Mouse (Mus musculus): ENCODE measurements at regions not wholly inside any gene's neighbourhood (a gene's known extent, or its start where the extent isn't known, plus 50 kb on each side); places are given as distances from the start of the nearest gene placed in this dataset.

GRCm38 (mm10) chr2:30525295-30525694, 51.3 kb upstream of the Ier5l start:
- Histone ChIP-seq H3K27me3 (replicated peaks; ENCODE audit: control insufficient read depth, insufficient read depth, low read length) (no peaks in the 10 kb centered on the region), H3K9me3 (ENCODE audit: control insufficient read depth, low read length) (no peaks in the 10 kb centered on the region), H3K9ac (ENCODE audit: low read depth, low read length) (no peak overlapping the region), H3K36me3 (ENCODE audit: control insufficient read depth, insufficient read depth, low read length) (no peaks in the 10 kb centered on the region), H3K4me1 (ENCODE audit: control insufficient read depth, insufficient read depth, low read depth, low read length) (no peaks in the 10 kb centered on the region), H3K4me3 (ENCODE audit: low read length) (no peak overlapping the region), H3K27ac (ENCODE audit: low read depth, low read length) (no peak overlapping the region), H3K4me2 (ENCODE audit: low read length) (no peak overlapping the region)
- no peak for ATAC-seq
- 41% methylated on average over 9 of the region's 9 CpGs for WGBS

GRCm38 (mm10) chr2:30525831-30526230, 51.8 kb upstream of the Ier5l start:
- Histone ChIP-seq H3K27ac (ENCODE audit: low read depth, low read length) (no peak overlapping the region), H3K4me2 (ENCODE audit: low read length) (no peak overlapping the region), H3K4me1 (ENCODE audit: control insufficient read depth, insufficient read depth, low read depth, low read length) (no peaks in the 10 kb centered on the region), H3K27me3 (replicated peaks; ENCODE audit: control insufficient read depth, insufficient read depth, low read length) (no peaks in the 10 kb centered on the region), H3K9me3 (ENCODE audit: control insufficient read depth, low read length) (no peaks in the 10 kb centered on the region), H3K36me3 (ENCODE audit: control insufficient read depth, insufficient read depth, low read length) (no peaks in the 10 kb centered on the region), H3K9ac (ENCODE audit: low read depth, low read length) (no peak overlapping the region), H3K4me3 (ENCODE audit: low read length) (no peak overlapping the region)
- WGBS = 64% methylated on average over 3 of the region's 3 CpGs
- ATAC-seq = no peak

DNA sequence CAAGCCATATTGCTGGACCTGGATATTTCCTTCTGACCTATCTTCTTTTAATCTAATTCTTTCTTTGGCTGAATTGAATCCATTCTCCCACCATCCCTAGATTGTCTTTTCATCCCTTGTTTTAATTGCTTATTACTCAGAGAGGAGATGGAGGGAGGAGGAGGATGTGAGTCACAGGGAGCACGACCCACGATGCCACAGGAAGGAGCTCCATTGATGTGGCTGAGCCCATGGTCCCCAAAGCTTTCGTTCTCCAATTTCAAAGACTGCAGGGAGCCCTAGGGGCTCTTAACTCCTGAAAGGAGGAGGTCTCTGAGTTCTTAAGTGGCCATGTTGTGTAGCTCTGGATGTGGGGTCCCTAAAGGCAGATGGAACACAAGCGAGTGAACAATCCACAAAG, 53.5 kb upstream of the Ier5l start:
- Histone ChIP-seq H3K9ac (ENCODE audit: low read depth, low read length) (no peak overlapping the region), H3K4me1 (ENCODE audit: control insufficient read depth, insufficient read depth, low read depth, low read length) (no peaks in the 10 kb centered on the region), H3K27me3 (replicated peaks; ENCODE audit: control insufficient read depth, insufficient read depth, low read length) (no peaks in the 10 kb centered on the region), H3K4me3 (ENCODE audit: low read length) (no peak overlapping the region), H3K4me2 (ENCODE audit: low read length) (no peak overlapping the region), H3K27ac (ENCODE audit: low read depth, low read length) (no peak overlapping the region), H3K9me3 (ENCODE audit: control insufficient read depth, low read length) (no peaks in the 10 kb centered on the region), H3K36me3 (ENCODE audit: control insufficient read depth, insufficient read depth, low read length) (no peaks in the 10 kb centered on the region)
- ATAC-seq = no peak
- 61% methylated on average over 4 of the region's 4 CpGs for WGBS

- no peak overlapping the region for H3K4me3 ChIP-seq (ENCODE audit: low read length)
- no peak for ATAC-seq
Observed at GRCm38 (mm10) chr2:30532948-30533347, 58.9 kb upstream of the Ier5l start.

GRCm38 (mm10) chr2:30533367-30533766, 59.3 kb upstream of the Ier5l start:
- H3K9ac ChIP-seq (ENCODE audit: low read depth, low read length) = no peak overlapping the region
- H3K4me2 ChIP-seq (ENCODE audit: low read length) = no peak overlapping the region
- H3K4me1 ChIP-seq (ENCODE audit: control insufficient read depth, insufficient read depth, low read depth, low read length) = no peaks in the 10 kb centered on the region
- no peaks in the 10 kb centered on the region for H3K36me3 ChIP-seq (ENCODE audit: control insufficient read depth, insufficient read depth, low read length)
- H3K27me3 ChIP-seq (replicated peaks; ENCODE audit: control insufficient read depth, insufficient read depth, low read length) = no peaks in the 10 kb centered on the region
- no peak overlapping the region for H3K4me3 ChIP-seq (ENCODE audit: low read length)
- no peak for ATAC-seq
- WGBS = 99% methylated on average over 6 of the region's 6 CpGs
- H3K9me3 ChIP-seq (ENCODE audit: control insufficient read depth, low read length) = no peaks in the 10 kb centered on the region
- H3K27ac ChIP-seq (ENCODE audit: low read depth, low read length) = no peak overlapping the region

More at GRCm38 (mm10) chr2:30532948-30533347, 58.9 kb upstream of the Ier5l start:
- Histone ChIP-seq H3K4me1 (ENCODE audit: control insufficient read depth, insufficient read depth, low read depth, low read length) (no peaks in the 10 kb centered on the region), H3K27ac (ENCODE audit: low read depth, low read length) (no peak overlapping the region), H3K4me2 (ENCODE audit: low read length) (no peak overlapping the region), H3K9me3 (ENCODE audit: control insufficient read depth, low read length) (no peaks in the 10 kb centered on the region), H3K9ac (ENCODE audit: low read depth, low read length) (no peak overlapping the region), H3K36me3 (ENCODE audit: control insufficient read depth, insufficient read depth, low read length) (no peaks in the 10 kb centered on the region), H3K27me3 (replicated peaks; ENCODE audit: control insufficient read depth, insufficient read depth, low read length) (no peaks in the 10 kb centered on the region)

GRCm38 (mm10) chr2:30534485-30534884, 60.4 kb upstream of the Cstad start:
- WGBS = 53% methylated on average over 10 of the region's 10 CpGs
- ATAC-seq = no peak
- no peaks in the 10 kb centered on the region for H3K27me3 ChIP-seq (replicated peaks; ENCODE audit: control insufficient read depth, insufficient read depth, low read length)
- no peak overlapping the region for H3K9ac ChIP-seq (ENCODE audit: low read depth, low read length)
- H3K27ac ChIP-seq (ENCODE audit: low read depth, low read length) = no peak overlapping the region
- H3K4me3 ChIP-seq (ENCODE audit: low read length) = no peak overlapping the region
- no peaks in the 10 kb centered on the region for H3K9me3 ChIP-seq (ENCODE audit: control insufficient read depth, low read length)
- H3K4me2 ChIP-seq (ENCODE audit: low read length) = no peak overlapping the region
- no peaks in the 10 kb centered on the region for H3K4me1 ChIP-seq (ENCODE audit: control insufficient read depth, insufficient read depth, low read depth, low read length)
- no peaks in the 10 kb centered on the region for H3K36me3 ChIP-seq (ENCODE audit: control insufficient read depth, insufficient read depth, low read length)

GRCm38 (mm10) chr2:30539305-30539704, 55.5 kb upstream of the Cstad start:
- H3K4me1 ChIP-seq (ENCODE audit: control insufficient read depth, insufficient read depth, low read depth, low read length) = peaks cover 2% of the 10 kb centered on the region; the same call in 1 of the 2 replicates
- H3K27ac ChIP-seq (ENCODE audit: low read depth, low read length) = no peak overlapping the region
- no peak overlapping the region for H3K4me2 ChIP-seq (ENCODE audit: low read length)
- no peaks in the 10 kb centered on the region for H3K27me3 ChIP-seq (replicated peaks; ENCODE audit: control insufficient read depth, insufficient read depth, low read length)
- H3K36me3 ChIP-seq (ENCODE audit: control insufficient read depth, insufficient read depth, low read length) = no peaks in the 10 kb centered on the region
- no peak overlapping the region for H3K4me3 ChIP-seq (ENCODE audit: low read length)
- no peak overlapping the region for H3K9ac ChIP-seq (ENCODE audit: low read depth, low read length)
- 71% methylated on average over 1 of the region's 1 CpGs for WGBS
- ATAC-seq = no peak
- no peaks in the 10 kb centered on the region for H3K9me3 ChIP-seq (ENCODE audit: control insufficient read depth, low read length)

- no peak overlapping the region for H3K9ac ChIP-seq (ENCODE audit: low read depth, low read length)
- 42% methylated on average over 4 of the region's 4 CpGs for WGBS
- ATAC-seq = no peak
Observed at GRCm38 (mm10) chr2:30541541-30541940, 53.3 kb upstream of the Cstad start.

GRCm38 (mm10) chr2:30544782-30545435, 49.9 kb upstream of the Cstad start:
- Histone ChIP-seq H3K4me2 (ENCODE audit: low read length) (peak overlapping the region; percentile 63), H3K36me3 (ENCODE audit: control insufficient read depth, insufficient read depth, low read length) (no peaks in the 10 kb centered on the region), H3K9me3 (ENCODE audit: control insufficient read depth, low read length) (no peaks in the 10 kb centered on the region), H3K4me3 (ENCODE audit: low read length) (peak overlapping the region; percentile 28), H3K27ac (ENCODE audit: low read depth, low read length) (peak overlapping the region; percentile 78), H3K9ac (ENCODE audit: low read depth, low read length) (peak overlapping the region; percentile 52), H3K4me1 (ENCODE audit: control insufficient read depth, insufficient read depth, low read depth, low read length) (peaks cover 27% of the 10 kb centered on the region), H3K27me3 (replicated peaks; ENCODE audit: control insufficient read depth, insufficient read depth, low read length) (no peaks in the 10 kb centered on the region)
- 2% methylated on average over 35 of the region's 35 CpGs for WGBS
- peak; percentile 92 for ATAC-seq

More at GRCm38 (mm10) chr2:30541541-30541940, 53.3 kb upstream of the Cstad start:
- Histone ChIP-seq H3K4me2 (ENCODE audit: low read length) (no peak overlapping the region), H3K27ac (ENCODE audit: low read depth, low read length) (peak overlapping the region; percentile 32), H3K9me3 (ENCODE audit: control insufficient read depth, low read length) (no peaks in the 10 kb centered on the region), H3K4me3 (ENCODE audit: low read length) (no peak overlapping the region), H3K4me1 (ENCODE audit: control insufficient read depth, insufficient read depth, low read depth, low read length) (peaks cover 21% of the 10 kb centered on the region), H3K36me3 (ENCODE audit: control insufficient read depth, insufficient read depth, low read length) (no peaks in the 10 kb centered on the region), H3K27me3 (replicated peaks; ENCODE audit: control insufficient read depth, insufficient read depth, low read length) (no peaks in the 10 kb centered on the region)

All from hindbrain, embryonic 16.5 days (tissue).